Mouse (Mus musculus): ENCODE results near the gene Nos1.
"Not testable (repeated sequence)": the region's sequence is repeated elsewhere in the genome, so short reads cannot be mapped to it uniquely, and the experiment has no call there.

Gene Nos1

GRCm38 (mm10) chr5:117840203-117840602 lies 59.4 kb downstream of the Nos1 start:
- DNase-seq = no peak

DNA sequence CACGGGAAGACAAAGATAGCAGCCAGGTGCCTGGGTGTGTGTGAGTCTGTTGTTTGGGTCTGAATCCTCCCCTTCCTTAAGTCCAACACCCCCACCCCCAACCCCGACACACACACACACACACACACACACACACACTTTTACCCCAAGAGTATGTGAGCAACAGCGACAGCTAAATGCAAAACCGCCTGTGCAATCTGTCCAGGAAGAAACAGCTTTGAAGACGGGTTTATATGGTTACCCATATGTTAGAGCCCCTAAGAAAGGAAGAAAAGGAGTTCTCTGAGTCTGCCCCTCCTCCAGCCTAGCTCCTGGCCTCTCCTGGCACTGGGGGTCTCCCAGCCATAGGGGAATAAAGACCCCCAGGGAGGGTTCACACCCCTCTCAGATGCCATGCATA lies 60.2 kb downstream of the Nos1 start:
- DNase-seq = no peak

GRCm38 (mm10) chr5:117841651-117842347 lies 61.0 kb downstream of the Nos1 start:
- DNase-seq = no peak

- no peak for DNase-seq
Measured at GRCm38 (mm10) chr5:117842699-117843098, 61.9 kb downstream of the Nos1 start.

DNA sequence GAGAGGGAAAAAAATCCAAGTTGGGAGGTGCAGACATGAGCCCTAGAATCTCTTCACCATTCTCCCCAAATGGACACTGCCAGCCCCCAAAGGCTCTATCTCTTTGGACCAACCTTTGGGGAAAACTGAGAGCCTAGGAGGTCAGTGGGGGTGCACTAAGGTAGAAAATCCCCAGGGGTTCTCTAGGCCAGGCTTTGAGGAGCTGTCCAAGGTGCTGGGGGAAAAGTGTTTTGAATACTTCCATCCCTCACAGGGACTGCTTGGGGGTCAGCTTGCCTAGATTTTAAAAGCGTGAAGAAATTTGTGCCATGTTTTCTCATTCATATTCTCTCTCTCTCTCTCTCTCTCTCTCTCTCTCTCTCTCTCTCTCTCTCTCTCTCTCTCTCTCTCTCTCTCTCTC lies 63.8 kb downstream of the Nos1 start:
- DNase-seq = no peak

- DNase-seq = no peak
Measured at GRCm38 (mm10) chr5:117850474-117850873, 69.6 kb downstream of the Nos1 start.

DNA sequence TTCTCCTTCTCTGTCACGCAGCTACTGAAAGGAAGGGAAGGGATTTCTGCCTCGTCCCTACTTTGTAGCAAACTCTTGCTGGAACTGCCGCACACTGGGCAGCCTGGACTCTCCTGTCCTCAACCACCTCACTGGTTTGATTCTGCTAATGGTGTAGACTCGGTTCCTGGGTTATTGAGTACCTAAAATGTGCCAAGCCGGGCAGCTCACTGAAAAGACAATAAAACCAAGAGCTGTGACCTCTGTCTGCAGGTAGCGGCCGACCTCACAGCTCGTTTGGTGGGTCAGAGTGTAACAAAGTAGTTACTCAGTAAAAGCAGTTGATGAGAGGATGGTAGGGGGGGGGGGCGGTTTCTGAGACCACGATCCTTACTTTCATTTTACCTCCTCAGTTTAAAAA lies 72.9 kb downstream of the Nos1 start:
- DNase-seq = no peak

- no peak for DNase-seq
Measured at GRCm38 (mm10) chr5:117864588-117865300, 83.9 kb downstream of the Nos1 start.

DNA sequence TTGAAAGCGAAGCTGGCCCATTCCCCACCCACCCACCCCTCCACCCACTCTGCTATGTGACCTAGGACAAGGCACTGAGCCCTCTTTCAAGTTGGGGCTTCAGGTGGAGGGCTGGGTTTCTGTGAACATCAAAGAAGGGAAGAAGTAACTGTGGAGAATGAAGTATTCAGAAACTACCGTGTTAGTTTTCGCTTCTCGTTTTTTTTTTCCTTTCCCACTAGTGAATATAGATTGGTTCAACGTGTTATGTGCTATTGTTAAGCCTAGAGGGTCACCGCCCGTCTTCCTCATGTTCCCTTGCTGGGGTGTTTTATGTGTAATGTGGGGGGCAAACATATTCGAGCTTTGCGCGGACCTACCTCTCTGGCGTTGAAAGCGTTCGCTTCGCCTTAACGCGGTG lies 85.0 kb downstream of the Nos1 start:
- no peak for DNase-seq

GRCm38 (mm10) chr5:117871614-117872013 lies 90.8 kb downstream of the Nos1 start:
- DNase-seq = no peak

DNA sequence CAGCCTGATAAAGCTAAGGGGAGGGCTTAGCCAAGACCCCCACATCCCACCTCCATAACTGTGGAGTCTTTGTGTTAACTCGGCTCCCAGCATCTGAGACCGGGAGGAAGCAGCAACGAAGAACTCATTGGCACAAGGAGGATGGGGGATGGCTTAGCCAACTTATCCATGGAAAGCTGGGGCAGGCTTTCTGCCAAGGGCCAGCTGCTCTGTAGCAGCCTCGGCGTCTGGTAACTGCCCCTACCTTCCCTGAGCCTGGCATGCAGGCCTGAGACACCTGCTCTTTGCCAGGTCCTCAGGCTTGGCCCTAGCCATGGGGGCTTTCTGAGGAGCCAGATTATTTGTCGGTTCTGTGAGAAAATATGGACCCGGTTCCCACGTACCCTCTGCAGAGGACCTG lies 93.0 kb downstream of the Nos1 start:
- no peak for DNase-seq

- no peak for DNase-seq
Measured at GRCm38 (mm10) chr5:117874236-117874635, 93.4 kb downstream of the Nos1 start.

DNA sequence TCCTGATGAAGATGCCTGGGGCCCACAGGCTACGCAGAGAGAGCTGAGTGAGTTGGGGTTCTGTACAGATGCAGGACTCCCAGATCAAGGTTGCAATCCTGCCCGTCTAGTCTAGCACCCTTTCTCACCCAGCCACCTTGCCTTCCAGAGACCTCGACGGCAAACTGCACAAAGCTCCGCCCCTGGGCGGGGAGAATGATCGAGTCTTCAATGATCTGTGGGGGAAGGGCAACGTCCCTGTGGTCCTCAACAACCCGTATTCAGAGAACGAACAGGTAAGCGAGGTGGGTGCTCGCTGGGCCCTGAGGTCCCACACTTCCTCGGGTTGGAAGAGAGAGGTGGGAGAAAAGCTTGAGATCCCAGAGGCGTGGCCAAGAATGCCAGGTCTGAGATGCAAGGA lies 98.3 kb downstream of the Nos1 start:
- no peak for DNase-seq

DNA sequence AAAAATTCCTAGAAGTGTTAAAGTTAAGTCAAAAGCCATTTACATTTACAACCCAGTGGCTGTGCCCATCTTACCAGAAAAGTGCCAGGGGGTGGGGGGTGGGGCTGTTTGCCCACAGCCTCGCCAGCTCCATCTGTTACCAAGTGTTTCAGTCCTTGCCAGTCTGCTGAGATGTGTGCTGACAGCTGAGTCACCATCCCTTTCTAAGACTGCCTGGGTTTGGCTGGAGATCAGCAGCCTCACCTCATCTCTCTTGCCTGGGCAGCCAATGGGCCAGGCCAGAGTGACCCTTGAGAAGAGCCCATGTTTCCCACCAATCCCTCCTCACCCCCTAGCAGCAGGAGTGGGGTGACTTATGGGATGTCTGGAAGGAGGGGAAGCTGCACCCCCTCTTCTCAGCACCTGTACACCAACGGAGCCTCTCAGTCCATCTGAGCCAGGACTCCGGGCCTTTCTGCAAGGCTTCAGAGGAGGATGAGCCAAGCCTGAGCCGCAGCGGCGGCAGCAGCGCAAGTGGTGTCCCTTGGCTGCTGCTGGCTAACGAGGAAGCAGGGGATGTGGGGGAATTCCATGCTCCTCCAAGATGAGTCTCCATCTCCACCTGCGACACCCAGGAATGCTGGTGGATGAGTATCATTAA lies 100.2 kb downstream of the Nos1 start:
- DNase-seq = no peak

DNA sequence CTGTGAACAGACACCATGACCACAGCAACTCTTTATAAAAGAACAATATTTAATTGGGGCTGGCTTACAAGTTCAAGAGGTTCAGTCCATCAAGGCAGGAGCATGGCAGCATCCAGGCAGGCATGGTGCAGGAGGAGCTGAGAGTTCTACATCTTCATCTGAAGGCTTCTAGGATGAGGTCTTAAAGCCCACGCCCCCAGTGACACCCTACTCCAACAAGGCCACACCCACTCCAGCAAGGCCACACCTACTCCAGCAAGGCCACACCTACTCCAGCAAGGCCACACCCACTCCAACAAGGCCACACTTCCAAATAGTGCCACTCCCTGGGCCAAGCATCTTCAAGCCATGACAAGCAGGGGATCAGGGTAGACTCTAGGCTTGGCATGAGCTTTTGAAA lies 101.6 kb downstream of the Nos1 start:
- DNase-seq = not testable (repeated sequence)

- DNase-seq = no peak
Measured at GRCm38 (mm10) chr5:117884991-117885390, 104.2 kb downstream of the Nos1 start.

- DNase-seq = no peak
Measured at GRCm38 (mm10) chr5:117888126-117888525, 107.3 kb downstream of the Nos1 start.

GRCm38 (mm10) chr5:117888946-117889345 lies 108.1 kb downstream of the Nos1 start:
- DNase-seq = no peak

GRCm38 (mm10) chr5:117889571-117889970 lies 108.7 kb downstream of the Nos1 start:
- DNase-seq = no peak

DNA sequence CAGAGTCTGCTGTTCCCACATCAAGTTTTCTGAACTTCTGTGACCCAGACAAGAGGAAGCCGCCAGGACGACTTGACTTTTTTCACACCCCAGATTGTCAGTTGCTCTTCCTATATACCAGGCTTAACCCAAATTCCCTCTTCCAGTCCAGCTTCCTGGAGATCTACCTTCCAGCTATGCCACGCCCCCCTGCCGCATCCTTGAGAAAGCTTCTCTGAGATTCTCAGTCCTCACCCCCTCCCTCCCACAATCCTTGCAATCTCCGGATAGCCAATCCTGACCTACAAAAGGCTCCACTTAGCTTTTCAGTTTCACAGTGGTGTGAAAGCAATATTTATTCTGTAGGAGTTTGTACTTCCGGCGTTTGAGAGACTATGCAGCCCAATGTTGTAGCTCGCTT lies 110.0 kb downstream of the Nos1 start:
- no peak for DNase-seq

DNA sequence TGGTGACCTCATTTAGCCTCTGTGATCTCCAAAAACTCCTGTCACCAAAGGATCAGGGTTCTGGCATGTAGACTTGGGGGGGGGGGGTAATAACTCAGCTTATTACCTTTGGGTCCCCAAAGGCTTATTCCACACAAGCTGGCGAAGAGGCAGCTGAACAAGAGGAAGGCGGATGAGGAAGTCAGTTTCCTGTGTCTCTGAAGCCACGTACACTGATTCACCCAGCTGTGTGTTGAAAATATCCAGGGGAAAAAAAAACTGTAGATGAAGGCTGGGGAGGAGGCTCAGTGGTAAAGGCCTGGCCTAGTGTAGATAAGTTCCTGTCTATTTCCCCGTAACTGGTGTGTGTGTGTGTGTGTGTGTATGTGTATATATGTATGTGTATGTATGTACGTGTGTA lies 110.7 kb downstream of the Nos1 start:
- DNase-seq = no peak

DNA sequence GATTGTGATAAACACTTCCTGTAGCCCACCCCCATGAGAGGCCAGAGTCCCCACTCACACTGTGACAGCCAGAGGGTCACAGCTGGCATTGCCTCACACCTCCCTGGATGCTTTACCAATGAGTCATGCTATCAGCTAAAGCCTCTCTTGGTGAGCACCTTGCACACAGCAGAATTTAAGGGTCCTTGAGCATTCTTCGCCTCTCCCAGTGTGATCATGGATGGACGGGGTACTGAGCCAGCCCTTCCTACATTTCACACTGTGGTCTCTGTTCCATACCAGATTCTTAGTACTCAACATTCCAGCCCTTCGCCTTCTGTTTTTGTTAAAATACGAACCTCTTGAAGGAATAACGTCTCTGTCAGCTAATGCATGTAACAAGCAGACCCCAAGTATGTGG lies 113.2 kb downstream of the Nos1 start:
- DNase-seq = no peak

DNA sequence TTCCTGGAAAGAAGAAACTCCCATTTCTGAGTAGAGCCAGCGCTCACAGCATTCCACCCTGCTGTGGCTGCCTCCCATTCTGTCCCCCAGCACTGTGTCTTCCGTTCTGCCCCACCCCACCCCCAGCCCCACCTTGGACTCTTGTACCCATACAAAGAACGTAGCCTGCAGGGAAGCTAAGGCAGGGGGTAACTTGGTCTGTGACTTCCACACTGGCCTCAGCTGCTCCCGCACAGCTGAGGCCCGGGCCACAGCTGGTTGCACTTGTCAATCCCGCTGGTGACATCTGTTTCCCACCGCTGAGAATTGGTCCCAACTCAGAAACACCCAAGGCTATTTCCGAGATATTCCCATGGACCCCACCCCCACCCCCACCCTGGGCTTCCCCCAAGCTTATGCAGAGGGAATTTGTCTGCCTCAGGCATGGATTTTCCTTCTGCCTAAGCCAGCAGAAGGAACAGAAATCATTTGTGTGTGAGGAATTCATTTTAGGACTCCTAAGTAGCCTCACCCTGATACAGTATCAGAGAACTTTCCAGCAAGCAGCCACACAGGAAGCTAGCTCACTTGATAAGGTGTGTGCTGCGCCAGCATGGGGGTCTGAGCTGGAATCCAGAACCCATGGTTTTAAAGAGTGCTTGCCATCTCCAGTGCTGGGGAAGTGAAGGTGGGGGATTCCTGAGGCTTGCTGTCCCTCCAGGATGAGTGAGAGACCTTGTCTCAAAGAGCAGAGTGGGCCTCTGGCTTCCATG lies 117.4 kb downstream of the Nos1 start:
- no peak for DNase-seq

DNA sequence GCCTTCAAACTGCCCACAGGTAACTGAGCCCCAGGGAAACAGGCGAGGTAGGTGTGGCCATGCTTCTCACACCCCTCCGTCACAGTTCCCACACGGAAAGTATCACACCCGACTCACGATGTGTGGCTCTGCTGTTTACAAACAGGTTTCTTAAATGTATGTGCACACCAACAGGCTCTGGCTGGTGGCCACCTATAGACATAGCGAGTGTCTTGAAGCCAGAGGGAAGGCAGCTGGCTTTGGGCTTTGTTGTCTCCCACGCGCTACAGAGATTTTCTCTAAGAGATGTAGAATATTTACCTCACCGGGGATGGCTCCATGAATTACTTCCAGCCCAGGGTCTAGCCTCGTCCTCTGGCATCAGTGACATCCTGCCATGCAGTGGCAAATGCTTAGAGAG lies 118.5 kb downstream of the Nos1 start:
- DNase-seq = no peak
